Mouse (Mus musculus): ENCODE measurements around the gene Jade3. TPM values are rescaled to one million over a fixed set of nuclear protein-coding genes. Genes with fewer than 3 reads are reported as not detected.

Gene Jade3
- polyA plus RNA-seq, 1 experiment from 2014 or later, result 3.0 TPM

GRCm38 (mm10) chrX:20418461-20418860, 7.0 kb upstream of the Jade3 start:
- 75% methylated on average over 2 of the region's 2 CpGs for WGBS
- no peak overlapping the region for H3K9ac ChIP-seq (ENCODE audit: low read depth, low read length)
- H3K4me2 ChIP-seq (replicated peaks; ENCODE audit: low read depth), result no peak overlapping the region
- no peak overlapping the region for H3K27ac ChIP-seq (ENCODE audit: low read depth, low read length)
- H3K36me3 ChIP-seq (ENCODE audit: control insufficient read depth, insufficient read depth), result no peaks in the 10 kb centered on the region
- TF ChIP-seq CTCF (IDR thresholded peaks at IDR 0.05; ENCODE audit: low read depth), result no peak
- no peak overlapping the region for H3K4me3 ChIP-seq (ENCODE audit: low read depth, low read length)
- no peaks in the 10 kb centered on the region for H3K27me3 ChIP-seq (replicated peaks; ENCODE audit: control insufficient read depth, insufficient read depth, low read length)
- ATAC-seq, result no peak
- H3K4me1 ChIP-seq (replicated peaks; ENCODE audit: control insufficient read depth, insufficient read depth, low read length), result no peaks in the 10 kb centered on the region
- no peaks in the 10 kb centered on the region for H3K9me3 ChIP-seq (ENCODE audit: control insufficient read depth)

GRCm38 (mm10) chrX:20419536-20419935, 6.0 kb upstream of the Jade3 start:
- no peak overlapping the region for H3K27ac ChIP-seq (ENCODE audit: low read depth, low read length)
- H3K4me2 ChIP-seq (replicated peaks; ENCODE audit: low read depth), result no peak overlapping the region
- no peaks in the 10 kb centered on the region for H3K4me1 ChIP-seq (replicated peaks; ENCODE audit: control insufficient read depth, insufficient read depth, low read length)
- TF ChIP-seq CTCF (IDR thresholded peaks at IDR 0.05; ENCODE audit: low read depth), result no peak
- no peaks in the 10 kb centered on the region for H3K9me3 ChIP-seq (ENCODE audit: control insufficient read depth)
- no peaks in the 10 kb centered on the region for H3K27me3 ChIP-seq (replicated peaks; ENCODE audit: control insufficient read depth, insufficient read depth, low read length)
- WGBS, result 82% methylated on average over 4 of the region's 4 CpGs
- no peaks in the 10 kb centered on the region for H3K36me3 ChIP-seq (ENCODE audit: control insufficient read depth, insufficient read depth)
- H3K9ac ChIP-seq (ENCODE audit: low read depth, low read length), result no peak overlapping the region
- H3K4me3 ChIP-seq (ENCODE audit: low read depth, low read length), result no peak overlapping the region
- ATAC-seq, result no peak

- Histone ChIP-seq H3K4me2 (replicated peaks; ENCODE audit: low read depth) (peak overlapping the region; percentile 67), H3K9ac (ENCODE audit: low read depth, low read length) (peak overlapping the region; percentile 62), H3K4me3 (ENCODE audit: low read depth, low read length) (peak overlapping the region; percentile 57), H3K36me3 (ENCODE audit: control insufficient read depth, insufficient read depth) (no peaks in the 10 kb centered on the region), H3K4me1 (replicated peaks; ENCODE audit: control insufficient read depth, insufficient read depth, low read length) (no peaks in the 10 kb centered on the region), H3K9me3 (ENCODE audit: control insufficient read depth) (no peaks in the 10 kb centered on the region), H3K27me3 (replicated peaks; ENCODE audit: control insufficient read depth, insufficient read depth, low read length) (no peaks in the 10 kb centered on the region), H3K27ac (ENCODE audit: low read depth, low read length) (peak overlapping the region; percentile 78)
- 24% methylated on average over 35 of the region's 51 CpGs for WGBS
- ATAC-seq, result peak; percentile 21
- TF ChIP-seq CTCF (IDR thresholded peaks at IDR 0.05; ENCODE audit: low read depth), result peak; percentile 56
These were observed 456 bp downstream of the Jade3 start for GRCm38 (mm10) chrX:20425839-20426449.

- H3K9ac ChIP-seq (ENCODE audit: low read depth, low read length), result no peak overlapping the region
- no peaks in the 10 kb centered on the region for H3K9me3 ChIP-seq (ENCODE audit: control insufficient read depth)
- WGBS, result 66% methylated on average over 2 of the region's 2 CpGs
- H3K4me3 ChIP-seq (ENCODE audit: low read depth, low read length), result no peak overlapping the region
- H3K27ac ChIP-seq (ENCODE audit: low read depth, low read length), result no peak overlapping the region
- no peak for TF ChIP-seq CTCF (IDR thresholded peaks at IDR 0.05; ENCODE audit: low read depth)
- H3K4me2 ChIP-seq (replicated peaks; ENCODE audit: low read depth), result no peak overlapping the region
- no peaks in the 10 kb centered on the region for H3K27me3 ChIP-seq (replicated peaks; ENCODE audit: control insufficient read depth, insufficient read depth, low read length)
- no peaks in the 10 kb centered on the region for H3K36me3 ChIP-seq (ENCODE audit: control insufficient read depth, insufficient read depth)
- H3K4me1 ChIP-seq (replicated peaks; ENCODE audit: control insufficient read depth, insufficient read depth, low read length), result no peaks in the 10 kb centered on the region
- ATAC-seq, result no peak
These were observed 57.7 kb downstream of the Jade3 start for GRCm38 (mm10) chrX:20483213-20483612.

- 89% methylated on average over 3 of the region's 3 CpGs for WGBS
- no peaks in the 10 kb centered on the region for H3K36me3 ChIP-seq (ENCODE audit: control insufficient read depth, insufficient read depth)
- no peak overlapping the region for H3K9ac ChIP-seq (ENCODE audit: low read depth, low read length)
- no peaks in the 10 kb centered on the region for H3K27me3 ChIP-seq (replicated peaks; ENCODE audit: control insufficient read depth, insufficient read depth, low read length)
- no peak overlapping the region for H3K27ac ChIP-seq (ENCODE audit: low read depth, low read length)
- H3K4me2 ChIP-seq (replicated peaks; ENCODE audit: low read depth), result no peak overlapping the region
- no peaks in the 10 kb centered on the region for H3K4me1 ChIP-seq (replicated peaks; ENCODE audit: control insufficient read depth, insufficient read depth, low read length)
- no peak for TF ChIP-seq CTCF (IDR thresholded peaks at IDR 0.05; ENCODE audit: low read depth)
- no peak for ATAC-seq
- H3K9me3 ChIP-seq (ENCODE audit: control insufficient read depth), result no peaks in the 10 kb centered on the region
- H3K4me3 ChIP-seq (ENCODE audit: low read depth, low read length), result no peak overlapping the region
These were observed 72.2 kb downstream of the Jade3 start for GRCm38 (mm10) chrX:20497682-20498081.

GRCm38 (mm10) chrX:20520290-20520939, 94.9 kb downstream of the Jade3 start:
- no peak overlapping the region for H3K4me3 ChIP-seq (ENCODE audit: low read depth, low read length)
- 55% methylated on average over 7 of the region's 7 CpGs for WGBS
- H3K36me3 ChIP-seq (ENCODE audit: control insufficient read depth, insufficient read depth), result no peaks in the 10 kb centered on the region
- no peak for TF ChIP-seq CTCF (IDR thresholded peaks at IDR 0.05; ENCODE audit: low read depth)
- H3K9ac ChIP-seq (ENCODE audit: low read depth, low read length), result no peak overlapping the region
- no peaks in the 10 kb centered on the region for H3K4me1 ChIP-seq (replicated peaks; ENCODE audit: control insufficient read depth, insufficient read depth, low read length)
- H3K4me2 ChIP-seq (replicated peaks; ENCODE audit: low read depth), result peak overlapping the region; percentile 41; the same call in 1 of the 2 replicates
- peak; percentile 79 for ATAC-seq
- H3K9me3 ChIP-seq (ENCODE audit: control insufficient read depth), result no peaks in the 10 kb centered on the region
- no peak overlapping the region; the same call in 1 of the 2 replicates for H3K27ac ChIP-seq (ENCODE audit: low read depth, low read length)
- no peaks in the 10 kb centered on the region for H3K27me3 ChIP-seq (replicated peaks; ENCODE audit: control insufficient read depth, insufficient read depth, low read length)

Data from intestine, postnatal 0 days (tissue).